Mouse (Mus musculus) ovary, postnatal 14 days (tissue): ENCODE data around the gene Sec61b.

Experiments used
- DNase-seq: peaks from one replicate; pipeline ENCODE4 v3.0.0; 2022; ENCODE audit warnings: low spot score

Sec61b gene

DNA sequence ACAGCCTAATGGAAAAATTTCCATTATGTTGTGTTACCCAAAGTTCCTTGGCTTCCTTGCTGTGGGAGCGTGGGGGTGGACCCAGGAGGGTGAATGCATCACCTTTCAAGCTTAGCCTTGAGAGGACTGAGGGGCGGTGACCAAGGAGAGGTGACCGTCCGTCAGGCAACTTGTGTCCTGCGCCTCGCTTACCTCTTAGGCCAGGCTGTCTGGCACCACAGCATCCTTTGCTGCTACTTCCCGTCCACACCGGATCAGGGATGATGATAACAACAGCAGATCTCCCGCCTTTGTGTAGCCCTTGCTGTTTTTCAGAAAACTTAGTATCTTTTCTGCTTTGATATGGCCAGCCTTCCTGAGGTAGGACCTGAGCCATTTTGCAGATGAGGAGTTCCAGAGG, 6.1 kb downstream of the Sec61b start:
- no peak for DNase-seq

DNA sequence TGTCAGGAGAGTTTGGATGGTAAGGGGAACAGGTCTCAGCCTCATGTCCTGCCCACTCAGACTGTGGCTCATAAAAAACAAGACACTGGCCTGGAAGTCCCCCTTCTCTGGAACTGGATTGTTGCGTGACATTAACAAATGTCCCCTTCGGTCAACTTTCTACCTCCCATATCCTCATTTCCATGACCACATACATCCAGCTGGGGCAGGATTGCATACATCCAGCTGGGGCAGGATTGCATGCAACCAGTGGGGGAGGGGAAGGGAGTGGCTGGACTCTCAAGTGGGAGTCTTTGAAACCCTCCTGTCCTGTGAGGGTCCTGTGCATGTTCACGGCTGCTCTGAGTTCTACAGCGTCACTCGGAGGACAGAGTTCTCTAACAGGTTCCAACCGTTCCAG, 16.8 kb downstream of the Sec61b start:
- no peak for DNase-seq

DNA sequence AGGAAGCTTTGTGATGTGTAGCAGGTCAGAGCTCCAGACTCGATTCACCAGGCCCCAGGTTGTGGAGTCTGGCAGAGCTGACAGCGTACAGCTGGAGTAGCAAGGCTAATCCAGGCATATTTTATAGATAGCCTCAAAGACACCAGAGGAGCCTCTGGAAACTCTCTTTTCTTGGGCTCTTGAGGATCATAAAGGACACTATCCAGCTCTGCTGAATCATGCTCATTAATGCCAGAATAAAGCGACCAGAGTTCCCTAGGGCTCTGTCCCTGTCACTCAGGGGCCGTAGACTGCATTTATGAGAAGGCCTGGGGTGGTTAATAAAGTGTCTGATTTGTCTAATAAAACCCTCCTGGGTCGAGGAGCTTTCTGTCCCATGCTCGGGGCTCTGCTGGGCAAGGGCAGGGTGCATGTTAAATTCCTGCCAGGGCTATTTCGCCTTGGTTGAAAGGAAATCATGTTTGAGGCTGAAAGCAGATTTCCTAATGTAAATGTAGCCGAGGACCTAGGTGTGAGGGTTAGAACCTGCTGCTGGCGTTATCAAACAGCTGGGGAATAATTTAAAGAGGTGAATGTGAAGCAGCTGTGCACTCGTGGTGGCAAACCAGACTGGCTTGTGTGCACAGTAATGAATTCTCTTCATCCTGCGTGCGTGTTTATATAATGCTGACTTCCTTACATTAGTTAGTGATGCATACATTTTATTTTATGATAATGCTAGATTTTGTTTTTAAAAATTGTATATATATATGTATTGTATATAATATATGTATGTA, 18.0 kb downstream of the Sec61b start:
- no peak for DNase-seq

DNA sequence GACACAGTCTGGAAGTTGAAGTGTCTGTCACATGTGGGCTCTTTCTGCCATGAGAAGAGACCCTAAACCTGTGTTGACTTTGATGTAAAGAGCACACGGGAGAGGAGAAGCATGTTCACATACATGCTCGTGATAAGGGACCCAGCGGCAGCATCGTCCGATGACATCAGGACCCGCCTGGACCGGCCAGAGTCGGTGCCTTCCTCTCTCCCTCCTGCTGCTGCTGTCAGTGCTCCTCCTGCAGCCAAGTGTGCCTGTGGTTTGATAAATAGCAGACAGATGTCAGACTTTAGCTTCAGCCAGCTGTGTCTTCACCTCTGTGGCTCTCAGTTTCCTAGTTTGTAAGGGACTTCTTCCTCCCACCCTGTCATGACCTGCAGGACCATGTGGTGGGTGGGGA, 19.0 kb downstream of the Sec61b start:
- no peak for DNase-seq

DNA sequence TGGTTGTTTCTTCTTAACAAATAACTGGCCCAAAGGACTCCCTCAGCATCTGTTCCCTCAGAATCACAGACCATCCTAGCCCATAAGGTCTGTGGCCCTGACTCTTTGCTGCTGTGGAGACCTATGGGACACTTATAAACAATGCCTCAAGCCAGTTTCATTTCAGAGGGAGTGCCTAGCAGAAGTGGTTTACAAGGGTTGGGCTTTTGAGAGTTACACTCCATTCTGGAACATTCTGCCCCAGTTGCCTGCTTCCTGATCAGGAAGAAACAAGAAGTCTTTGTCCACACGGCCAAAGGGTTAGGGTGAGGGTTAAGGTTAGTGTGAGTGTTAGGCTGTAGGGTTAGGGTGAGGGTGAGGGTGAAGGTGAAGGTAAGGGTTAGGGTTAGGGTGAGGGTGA, 19.7 kb downstream of the Sec61b start:
- no peak for DNase-seq

DNA sequence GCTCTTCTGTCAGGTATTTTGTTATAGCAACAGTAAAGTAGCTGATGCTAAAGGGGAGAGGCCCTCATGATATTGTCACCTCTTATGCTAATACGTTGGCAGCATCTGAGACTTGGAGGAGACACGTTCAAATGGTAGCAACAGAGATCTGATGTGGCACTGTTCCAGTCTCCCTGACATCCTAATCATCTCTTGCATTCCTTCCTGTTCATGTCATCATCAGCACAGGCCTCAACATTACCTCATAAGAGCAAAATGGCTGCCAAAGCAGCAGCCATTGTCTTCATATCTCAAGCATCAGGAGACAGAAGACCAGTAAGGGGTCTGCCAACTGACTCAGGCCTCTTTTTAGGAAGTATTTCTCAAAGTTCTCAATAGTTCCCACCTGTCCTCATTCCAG, 20.2 kb downstream of the Sec61b start:
- no peak for DNase-seq

DNA sequence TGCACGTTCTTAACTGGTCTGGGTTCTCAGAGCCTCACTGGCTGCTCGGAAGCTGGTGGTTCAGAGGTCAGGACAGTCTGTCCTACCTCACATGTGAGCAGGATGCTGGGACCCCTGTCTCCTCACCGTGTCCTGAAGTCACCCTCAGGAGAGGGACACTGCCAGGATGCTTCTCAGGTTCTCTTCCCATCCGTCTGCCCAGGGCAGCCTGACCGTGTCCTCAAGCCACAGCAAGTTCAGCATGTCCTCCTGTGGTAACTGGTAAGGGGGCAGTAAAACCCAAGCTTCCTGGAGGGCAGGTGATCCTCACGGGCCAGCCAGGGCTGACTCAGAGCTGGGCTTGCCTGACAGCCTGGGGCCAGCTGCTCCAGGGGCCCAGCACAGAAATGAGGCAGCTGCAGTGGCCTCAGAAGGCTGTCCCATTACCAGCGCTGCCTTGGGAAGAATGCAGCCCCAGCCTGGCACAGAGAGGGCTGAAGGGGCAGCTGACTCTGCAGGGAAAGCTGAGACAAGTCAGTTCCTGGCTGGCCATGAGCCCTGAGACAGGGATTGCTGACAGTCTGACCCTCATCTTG, 23.4 kb downstream of the Sec61b start:
- no peak for DNase-seq

DNA sequence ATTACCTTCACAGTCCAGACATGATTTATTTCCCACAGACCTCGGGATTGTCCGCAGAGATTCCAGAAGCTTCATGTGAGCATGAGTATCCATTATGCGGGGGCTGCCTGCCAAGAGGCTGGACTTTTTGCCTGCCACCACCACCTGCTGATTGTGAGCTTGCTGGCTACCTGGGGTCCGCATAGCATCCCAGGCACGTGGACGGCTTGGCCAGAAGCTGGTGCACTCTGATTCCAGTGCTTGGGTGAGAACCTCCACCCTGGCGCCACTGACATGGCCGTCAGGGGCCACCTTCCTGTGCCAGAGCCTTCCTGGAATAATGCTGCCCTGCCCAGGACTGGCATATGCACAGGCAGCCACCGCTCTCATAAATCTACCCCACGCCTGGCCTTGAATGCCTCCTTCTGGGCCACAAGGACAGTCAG, 24.7 kb downstream of the Sec61b start:
- DNase-seq, result no peak

DNA sequence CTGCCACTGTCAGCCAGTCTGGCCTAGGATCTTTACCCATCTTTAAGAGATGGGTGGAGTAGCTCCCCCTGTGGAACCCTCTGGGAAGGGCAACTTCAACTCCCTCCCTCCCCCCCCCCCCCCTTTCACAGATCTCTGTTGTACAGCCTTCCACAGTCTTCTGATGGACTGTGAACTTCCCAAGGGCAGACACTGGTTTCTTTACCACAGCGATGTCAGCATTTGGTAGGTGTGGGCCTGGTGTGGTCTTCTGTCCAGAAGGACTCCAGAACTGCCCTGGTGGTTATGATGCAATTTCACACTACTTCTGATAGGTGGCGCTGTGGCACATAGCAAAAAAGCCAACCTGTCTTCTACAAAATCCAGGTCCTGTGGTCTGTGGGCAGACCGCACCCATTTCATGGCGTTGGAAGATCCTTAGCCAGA, 28.1 kb downstream of the Sec61b start:
- DNase-seq, result peak; percentile 33

DNA sequence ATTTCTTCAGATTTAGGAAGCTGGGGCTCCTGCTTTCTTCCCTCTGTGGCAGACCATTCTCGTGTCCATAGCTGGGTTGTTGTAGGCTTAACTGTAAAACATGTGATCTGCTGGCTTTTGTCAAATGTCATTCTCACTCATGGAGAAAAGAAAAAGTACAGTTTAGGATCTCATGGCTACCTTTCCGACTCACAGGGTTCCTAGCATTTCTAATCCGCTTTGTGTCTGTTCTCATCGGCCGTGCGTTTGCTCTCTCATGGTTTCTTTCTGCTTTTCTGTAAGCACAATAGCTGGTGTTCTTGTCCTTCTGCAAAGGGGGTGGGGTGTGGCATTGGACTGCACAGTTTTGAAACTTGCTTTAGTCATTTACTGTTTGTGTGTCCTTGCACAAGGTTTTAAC, 28.6 kb downstream of the Sec61b start:
- no peak for DNase-seq

DNA sequence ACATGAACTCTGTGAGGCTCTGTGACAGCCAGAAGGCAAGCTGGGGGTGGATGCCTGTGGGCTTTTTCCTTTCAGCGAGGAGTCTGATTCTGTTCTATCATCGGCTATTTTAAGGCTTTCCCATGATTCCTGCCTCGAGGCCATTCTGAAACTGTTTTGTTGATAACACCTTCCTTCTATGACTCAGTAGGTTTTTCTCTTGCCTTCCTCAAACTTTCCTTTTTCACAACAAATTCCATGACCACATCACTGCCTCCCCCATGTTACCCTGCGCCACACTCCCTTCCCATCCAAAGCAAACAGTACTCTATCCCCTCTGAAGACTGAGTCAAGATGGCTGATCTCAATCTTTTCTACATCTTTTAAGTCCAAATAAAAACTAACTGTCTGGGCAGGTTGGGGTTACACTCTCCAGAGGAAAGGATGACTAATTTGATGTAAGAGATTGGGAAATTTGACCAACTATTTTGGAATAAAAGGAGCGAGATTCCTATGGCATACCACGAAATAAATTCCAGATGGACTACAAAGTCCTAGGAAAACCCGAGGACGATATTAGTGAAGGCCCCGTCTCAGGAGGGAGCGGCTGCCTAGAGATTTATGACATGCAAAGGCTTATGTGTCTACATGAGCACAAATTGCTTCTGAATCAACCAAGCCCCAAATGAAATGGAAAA, 30.5 kb downstream of the Sec61b start:
- DNase-seq, result no peak

DNA sequence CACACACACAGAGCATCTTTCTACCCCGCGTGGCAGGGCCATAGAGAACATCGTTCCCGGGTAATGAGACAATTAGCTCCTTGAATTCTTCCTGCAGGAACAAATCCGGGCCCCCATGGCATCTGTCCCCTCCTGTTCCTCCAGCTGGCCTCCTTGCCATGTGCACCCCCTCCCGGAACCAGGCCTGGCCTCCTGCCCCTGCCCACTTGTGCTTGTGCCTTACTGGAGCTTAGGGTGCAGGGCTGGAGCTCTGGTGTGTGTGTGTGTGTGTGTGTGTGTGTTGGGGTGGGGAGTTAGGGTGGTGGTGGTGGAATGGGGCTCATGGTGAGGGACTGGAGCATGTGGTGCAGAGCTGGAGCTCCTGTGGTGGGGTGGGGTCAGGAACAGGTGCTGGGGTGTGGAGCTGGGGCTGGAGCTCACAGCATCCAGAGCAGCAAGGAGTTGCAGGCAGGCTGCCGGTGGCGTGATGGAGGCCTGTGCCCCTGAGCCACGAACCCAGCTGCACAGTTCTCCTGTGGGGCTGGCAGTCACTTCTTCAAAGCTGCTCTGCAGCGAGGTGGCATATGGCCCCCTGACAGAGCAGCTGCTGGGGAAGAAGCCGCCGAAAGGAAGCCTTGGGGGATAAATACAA, 44.2 kb downstream of the Sec61b start:
- DNase-seq, result no peak

DNA sequence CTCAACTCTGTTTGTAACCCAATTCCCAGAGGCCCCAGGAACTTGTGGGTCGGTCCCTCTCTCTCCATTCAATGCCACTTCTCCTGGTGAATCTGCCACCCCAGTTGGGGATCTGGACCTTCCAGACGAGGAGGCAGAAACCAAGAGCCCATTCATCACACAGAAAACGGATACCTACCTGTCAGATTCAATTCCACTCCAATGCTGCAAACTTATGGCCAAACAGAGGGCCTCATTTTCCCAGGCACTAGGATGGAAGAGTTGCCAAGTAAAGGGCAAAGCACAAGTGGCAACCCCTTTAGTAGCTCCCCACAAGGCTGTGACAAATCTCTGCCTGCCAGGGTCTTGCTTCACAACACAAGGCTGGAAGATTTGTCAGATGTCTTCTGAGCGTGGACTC, 45.6 kb downstream of the Sec61b start:
- no peak for DNase-seq

DNA sequence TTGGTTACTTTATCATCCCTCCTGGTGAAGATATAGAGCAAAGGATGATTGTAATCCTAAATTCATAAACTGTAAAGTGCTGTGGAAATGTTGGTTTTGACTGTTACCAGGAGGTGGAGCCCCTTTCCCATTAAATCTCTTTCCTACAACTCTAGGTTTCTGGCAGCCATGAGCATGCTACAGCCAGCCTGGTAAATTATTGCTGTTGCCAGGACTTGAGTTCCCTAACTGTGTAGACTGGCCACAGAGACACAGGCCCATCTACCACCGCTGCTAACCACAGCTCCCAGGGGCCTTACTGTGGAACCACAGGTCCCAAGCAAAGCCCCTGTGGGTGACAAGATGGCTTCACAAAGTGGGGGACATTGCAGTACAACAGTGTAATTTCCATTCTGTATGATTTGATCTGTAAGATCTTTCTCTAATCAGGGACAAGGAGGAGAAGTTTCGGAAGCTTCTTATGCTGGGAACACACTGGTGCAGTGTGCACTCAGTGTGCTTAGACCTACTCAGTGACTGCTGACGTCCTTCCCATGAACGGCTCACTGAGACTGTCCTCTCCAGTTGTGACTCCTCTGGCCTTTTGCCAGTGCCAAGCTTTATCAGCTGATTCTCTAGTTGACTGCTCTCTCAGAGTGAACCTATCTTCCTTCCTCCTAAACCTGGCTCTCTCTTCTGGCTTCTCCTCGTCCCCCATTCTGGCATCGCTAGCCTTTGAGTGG, 47.6 kb downstream of the Sec61b start:
- peak; percentile 24 for DNase-seq

DNA sequence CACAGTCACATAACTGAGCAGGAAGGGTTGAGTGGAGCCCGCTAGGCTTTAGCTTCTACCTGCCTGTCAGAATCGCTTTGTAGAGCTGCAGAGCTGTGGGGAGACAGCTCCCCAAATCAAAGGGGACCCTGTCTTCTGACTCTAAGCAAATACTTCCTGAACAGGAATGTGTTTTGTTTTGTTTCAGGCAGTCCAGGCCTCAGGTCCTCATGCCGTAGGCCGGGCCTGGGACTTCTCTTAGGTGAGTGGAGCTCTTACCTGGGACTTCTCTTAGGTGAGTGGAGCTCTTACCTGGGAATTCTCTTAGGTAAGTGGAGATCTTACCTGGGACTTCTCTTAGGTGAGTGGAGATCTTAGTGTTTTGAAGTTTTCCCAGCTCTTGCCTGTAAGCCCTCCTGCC, 55.4 kb downstream of the Sec61b start:
- no peak for DNase-seq
